Mouse (Mus musculus) macrophage (primary cell): Measurements from ENCODE around the gene Tmem8. TPM values are rescaled to one million over a fixed set of nuclear protein-coding genes. Genes with fewer than 3 reads are reported as not detected.

Source experiments
- H3K27ac ChIP-seq: fragments of 350-480 bp; formaldehyde crosslinking; 2 replicates; pipeline ENCODE4 v1.9.0; 2021
- H3K36me3 ChIP-seq: fragments of 350-480 bp; formaldehyde crosslinking; 2 replicates; pipeline ENCODE4 v1.9.0; 2021; ENCODE audit errors: inconsistent target
- H3K4me3 ChIP-seq: fragments of 350-480 bp; formaldehyde crosslinking; 2 replicates; pipeline ENCODE4 v1.9.0; 2021; ENCODE audit errors: inconsistent target
- H3K79me2 ChIP-seq: fragments of 350-480 bp; formaldehyde crosslinking; 2 replicates; pipeline ENCODE4 v1.9.0; 2021; ENCODE audit errors: inconsistent target
- WGBS: methylation state at CpG from one replicate; pipeline ENCODE4 v1.1.7; 2026; ENCODE audit warnings: inconsistent platforms; ENCODE audit not compliant: missing documents; 5-methylcytosine and 5-hydroxymethylcytosine counted together
- polyA plus RNA-seq: library from polyadenylated mRNA; stranded (reverse); fragments of 250-400 nt; gene quantifications from 3 replicates; pipeline ENCODE4 v1.2.4, GENCODE M21; 2018; ENCODE audit warnings: inconsistent platforms

The Tmem8 gene
- polyA plus RNA-seq, 1 experiment from 2014 or later = 37.7 TPM

GRCm38 (mm10) chr17:26142796-26143195 lies 29.7 kb downstream of the Tmem8 start:
- H3K36me3 ChIP-seq = peaks cover 21% of the 10 kb centered on the region; the same call in 1 of the 2 replicates
- H3K4me3 ChIP-seq = no peak overlapping the region
- 88% methylated on average over 2 of the region's 4 CpGs for WGBS
- peaks cover 88% of the 10 kb centered on the region for H3K79me2 ChIP-seq
- H3K27ac ChIP-seq = no peak overlapping the region

GRCm38 (mm10) chr17:26143386-26143785 lies 30.3 kb downstream of the Tmem8 start:
- H3K4me3 ChIP-seq = no peak overlapping the region
- H3K79me2 ChIP-seq = peaks cover 94% of the 10 kb centered on the region
- peaks cover 27% of the 10 kb centered on the region; the same call in 1 of the 2 replicates for H3K36me3 ChIP-seq
- no peak overlapping the region for H3K27ac ChIP-seq
- 93% methylated on average over 3 of the region's 5 CpGs for WGBS

- Histone ChIP-seq H3K79me2 (peaks cover 100% of the 10 kb centered on the region), H3K27ac (no peak overlapping the region)
- 91% methylated on average over 2 of the region's 2 CpGs for WGBS
Observed at GRCm38 (mm10) chr17:26149056-26149455, 36.0 kb downstream of the Tmem8 start.

GRCm38 (mm10) chr17:26151886-26152630 lies 39.0 kb downstream of the Tmem8 start:
- peaks cover 7% of the 10 kb centered on the region; the same call in 1 of the 2 replicates for H3K36me3 ChIP-seq
- H3K79me2 ChIP-seq = peaks cover 100% of the 10 kb centered on the region
- H3K4me3 ChIP-seq = no peak overlapping the region
- WGBS = 100% methylated on average over 2 of the region's 2 CpGs
- no peak overlapping the region for H3K27ac ChIP-seq

More at GRCm38 (mm10) chr17:26149056-26149455, 36.0 kb downstream of the Tmem8 start:
- Histone ChIP-seq H3K36me3 (peaks cover 12% of the 10 kb centered on the region; the same call in 1 of the 2 replicates), H3K4me3 (no peak overlapping the region)

GRCm38 (mm10) chr17:26162736-26163135 lies 49.6 kb downstream of the Tmem8 start:
- WGBS = 86% methylated on average over 1 of the region's 1 CpGs

GRCm38 (mm10) chr17:26168039-26168438 lies 54.9 kb downstream of the Tmem8 start:
- Histone ChIP-seq H3K27ac (peak overlapping the region; percentile 93), H3K4me3 (no peak overlapping the region), H3K36me3 (no peaks in the 10 kb centered on the region), H3K79me2 (peaks cover 83% of the 10 kb centered on the region)
- 0% methylated on average over 2 of the region's 2 CpGs for WGBS

More at GRCm38 (mm10) chr17:26162736-26163135, 49.6 kb downstream of the Tmem8 start:
- Histone ChIP-seq H3K27ac (no peak overlapping the region), H3K79me2 (peaks cover 91% of the 10 kb centered on the region), H3K4me3 (no peak overlapping the region), H3K36me3 (no peaks in the 10 kb centered on the region)

Other genes with a start within 250 kb of the Tmem8 start
- gene Mcrip2, start 244.5 kb upstream of the Tmem8 start, polyA plus RNA-seq = 5.6 to 15.2 TPM (median 7.1 TPM) in 3 replicates
- gene Mettl26, start 238.2 kb upstream of the Tmem8 start, polyA plus RNA-seq = 3.3 to 5.5 TPM (median 5.2 TPM) in 3 replicates
- gene Wfikkn1, start 232.4 kb upstream of the Tmem8 start, polyA plus RNA-seq = 0.13 to 0.32 TPM (median 0.20 TPM) in 3 replicates
- 13.7 to 21.8 TPM (median 16.8 TPM) in 3 replicates for gene Rab40c, start 193.6 kb upstream of the Tmem8 start, polyA plus RNA-seq
- 33.1 to 43.2 TPM (median 35.1 TPM) in 3 replicates for gene Pigq, start 168.4 kb upstream of the Tmem8 start, polyA plus RNA-seq
- gene Nhlrc4, start 168.3 kb upstream of the Tmem8 start, polyA plus RNA-seq = not detected in 3 replicates
- not detected in 3 replicates for gene A930017K11Rik, start 160.7 kb upstream of the Tmem8 start, polyA plus RNA-seq
- 5.2 to 13.5 TPM (median 5.9 TPM) in 3 replicates for gene Capn15, start 127.5 kb upstream of the Tmem8 start, polyA plus RNA-seq
- gene Rab11fip3, start 43.7 kb upstream of the Tmem8 start, polyA plus RNA-seq = 5.3 to 7.6 TPM (median 6.3 TPM) in 3 replicates
- gene Decr2, start 23.0 kb upstream of the Tmem8 start, polyA plus RNA-seq = 19.8 to 24.2 TPM (median 23.4 TPM) in 3 replicates
- 16.3 to 30.7 TPM (median 17.2 TPM) in 3 replicates for gene Nme4, start 17.7 kb upstream of the Tmem8 start, polyA plus RNA-seq
- 35.9 to 74.0 TPM (median 71.9 TPM) in 3 replicates for gene Mrpl28, start 10.2 kb downstream of the Tmem8 start, polyA plus RNA-seq
- gene Axin1, start 25.4 kb downstream of the Tmem8 start, polyA plus RNA-seq = 25.1 to 76.5 TPM (median 25.8 TPM) in 3 replicates
- not detected in 3 replicates for gene Pdia2, start 85.8 kb downstream of the Tmem8 start, polyA plus RNA-seq
- gene Rgs11, start 89.7 kb downstream of the Tmem8 start, polyA plus RNA-seq = 0.07 to 1.2 TPM (median 0.88 TPM) in 3 replicates
- gene Arhgdig, start 94.5 kb downstream of the Tmem8 start, polyA plus RNA-seq = not detected in 3 replicates
- gene Fam234a, start 130.9 kb downstream of the Tmem8 start, polyA plus RNA-seq = 73.6 to 152 TPM (median 101 TPM) in 3 replicates
- 27.9 to 31.3 TPM (median 28.9 TPM) in 3 replicates for gene Luc7l, start 139.6 kb downstream of the Tmem8 start, polyA plus RNA-seq